In genomic region chr11:34073776-34074175, GRCm38 (mm10) we compare ENCODE assay signal across 9 mouse cellular contexts. TPM values are rescaled to one million over a fixed set of nuclear protein-coding genes. Genes with fewer than 3 reads are reported as not detected.
DNase-seq lines count a peak whose midpoint lies in the region; ATAC-seq and TF ChIP-seq lines count a peak whose summit lies in the region.
"Had no signal": no experiment of that assay in that cellular context is flagged by ENCODE, and none has a peak within 500 bp of the region (broad histone marks: within the 10 kb centered on the region; RNA-seq: fewer than 3 reads in every experiment).

No protein-coding gene starts in this region.

- H3K4me3 ChIP-seq in E14TG2a.4 (replicated peaks; ENCODE audit: low read length), result no peak overlapping the region
- H3K4me3 ChIP-seq in heart, embryonic 12.5 days, result 0 out of 2 replicates have a peak overlapping the region, but pooled peaks have one; percentile 6

- no peaks in the 10 kb centered on the region for H3K9me3 ChIP-seq in E14TG2a.4 (ENCODE audit: low read length)
- no peaks in the 10 kb centered on the region for H3K9me3 ChIP-seq in heart, embryonic 12.5 days (replicated peaks)

- H3K4me1 ChIP-seq in E14TG2a.4 (replicated peaks; ENCODE audit: low read depth, low read length), result peaks cover 19% of the 10 kb centered on the region
- peaks cover 5% of the 10 kb centered on the region for H3K4me1 ChIP-seq in heart, embryonic 12.5 days (replicated peaks)

- H3K9ac ChIP-seq in heart, embryonic 12.5 days, result no peak overlapping the region

- no peaks in the 10 kb centered on the region for H3K36me3 ChIP-seq in E14TG2a.4 (ENCODE audit: insufficient read depth, low read length)
- no peaks in the 10 kb centered on the region for H3K36me3 ChIP-seq in heart, embryonic 12.5 days

- 10% methylated on average over 15 of the region's 15 CpGs for WGBS in heart, embryonic 12.5 days

- TF ChIP-seq CTCF in E14TG2a.4 (conservative IDR thresholded peaks at IDR 0.05; ENCODE audit: low read length), result peak; percentile 71

- peak overlapping the region; percentile 46 for H3K4me2 ChIP-seq in heart, embryonic 12.5 days

- peak; percentile 71 for DNase-seq in adrenal gland, postnatal 10 days
- peak; percentile 78 for DNase-seq in embryo, embryonic 11 days
- DNase-seq in kidney, postnatal 10 days, result peak; percentile 79
- peak; percentile 72 for DNase-seq in lung, postnatal 14 days
- DNase-seq in ovary, postnatal 36 days (ENCODE audit: low spot score), result peak; percentile 60
- peak; percentile 31 to 70 for DNase-seq in urinary bladder, postnatal 4 days (ENCODE audit: low spot score in 2 of 2)

- H3K27ac ChIP-seq in heart, embryonic 12.5 days (ENCODE audit: poor library complexity, severe bottlenecking), result no peak overlapping the region

- H3K27me3 ChIP-seq in E14TG2a.4 (ENCODE audit: insufficient read depth, low read length), result peaks cover 20% of the 10 kb centered on the region
- peaks cover 8% of the 10 kb centered on the region; the same call in 1 of the 2 replicates for H3K27me3 ChIP-seq in heart, embryonic 12.5 days (replicated peaks)

- no peak for ATAC-seq in heart, embryonic 12.5 days (ENCODE audit: insufficient number of reproducible peaks, low FRiP score)

RNA-seq across cellular contexts. Expression of gene 4930469K13Rik, which starts 24.6 kb away (rescaled TPM):
- not detected for total RNA-seq in adrenal gland, postnatal 10 days (2021)
- not detected in 2 replicates for polyA plus RNA-seq in heart, embryonic 12.5 days (2016; fragmentation: Nextera tagmentation; extraction: Ambion mirVana)
- polyA plus RNA-seq: large intestine, adult 2 months had no signal

RNA-seq across cellular contexts. Expression of gene Lcp2, which starts 27.1 kb away (rescaled TPM):
- total RNA-seq in adrenal gland, postnatal 10 days (2021), result 1 to 10 TPM; 5.0 to 5.5 TPM
- polyA plus RNA-seq in heart, embryonic 12.5 days (2016; fragmentation: Nextera tagmentation; extraction: Ambion mirVana), result 1.3 TPM in 2 replicates
